Mouse (Mus musculus) brain, embryonic 14.5 days (tissue): ENCODE measurements around the gene Pofut2.

Experiments used
- CTCF ChIP-seq: fragments of 200-500 bp; IDR thresholded peaks from 2 replicates; pipeline ENCODE4 v1.5.1; 2012; ENCODE audit warnings: inconsistent platforms, mild to moderate bottlenecking, moderate library complexity, borderline replicate concordance; ENCODE audit not compliant: insufficient read depth, insufficient read length; ENCODE audit errors: extremely low read depth
- POLR2A ChIP-seq: fragments of 200-500 bp; IDR thresholded peaks from 2 replicates; pipeline ENCODE4 v1.6.1; 2012; ENCODE audit warnings: mild to moderate bottlenecking, inconsistent platforms, borderline replicate concordance; ENCODE audit not compliant: poor library complexity, insufficient read depth, insufficient read length, severe bottlenecking; ENCODE audit errors: extremely low read depth

GRCm38 (mm10) chr10:77305766-77306165, 46.7 kb downstream of the Pofut2 start:
- TF ChIP-seq CTCF: no peak
- no peak for TF ChIP-seq POLR2A
